Mouse (Mus musculus) cortical plate, adult 2 months (tissue): ENCODE measurements around the gene Fam234b.

Experiments used
- CTCF ChIP-seq: fragments of 200-500 bp; IDR thresholded peaks from 2 replicates; pipeline ENCODE4 v1.5.1; 2011; ENCODE audit warnings: mild to moderate bottlenecking, control low read depth, low read length; ENCODE audit not compliant: insufficient read depth; ENCODE audit errors: extremely low read depth
- POLR2A ChIP-seq: fragments of 200-500 bp; IDR thresholded peaks from 2 replicates; pipeline ENCODE4 v1.6.1; 2011; ENCODE audit warnings: mild to moderate bottlenecking, low read length, control low read depth; ENCODE audit not compliant: insufficient read depth; ENCODE audit errors: extremely low read depth

- no peak for TF ChIP-seq CTCF
- no peak for TF ChIP-seq POLR2A
Observed at GRCm38 (mm10) chr6:135177271-135177670, 20.5 kb upstream of the Fam234b start.
